Mouse (Mus musculus): ENCODE measurements at regions not wholly inside any gene's neighbourhood (a gene's known extent, or its start where the extent isn't known, plus 50 kb on each side); places are given as distances from the start of the nearest gene placed in this dataset.

DNA sequence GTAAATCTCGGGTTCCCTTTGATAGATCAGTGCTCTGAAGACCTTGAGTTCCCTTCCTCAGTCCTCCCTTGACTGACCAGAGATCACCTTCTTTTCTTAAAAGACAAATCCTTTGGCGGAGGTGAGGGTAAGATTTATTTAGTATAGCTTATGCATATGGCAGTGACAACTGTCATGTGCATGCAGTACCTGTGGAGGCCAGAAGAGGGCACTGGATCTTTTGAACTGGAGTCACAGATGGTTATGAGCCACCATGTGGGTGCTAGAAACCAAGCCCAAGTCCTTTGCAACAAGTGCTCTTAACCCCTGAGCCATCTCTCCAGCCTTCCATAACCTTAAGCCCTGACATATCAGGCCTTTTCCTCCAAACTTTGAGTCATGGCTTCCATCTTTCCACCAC lies 110.4 kb upstream of the Foxn2 start:
- WGBS, result 84% methylated on average over 2 of the region's 2 CpGs
- Histone ChIP-seq H3K4me3 (replicated peaks; ENCODE audit: low read length) (no peak overlapping the region), H3K9me3 (replicated peaks; ENCODE audit: control insufficient read depth, low read length) (0 out of 2 replicates have a peak, but pooled peaks cover 6% of the 10 kb centered on the region), H3K4me1 (ENCODE audit: control insufficient read depth, insufficient read depth, low read length) (0 out of 2 replicates have a peak, but pooled peaks cover 4% of the 10 kb centered on the region), H3K9ac (ENCODE audit: low read length) (no peak overlapping the region), H3K27me3 (ENCODE audit: control insufficient read depth, insufficient read depth, low read length) (no peaks in the 10 kb centered on the region), H3K4me2 (ENCODE audit: low read depth, low read length) (no peak overlapping the region), H3K27ac (ENCODE audit: low read length) (no peak overlapping the region), H3K36me3 (ENCODE audit: control insufficient read depth, insufficient read depth, low read length) (no peaks in the 10 kb centered on the region)
- no peak for ATAC-seq (ENCODE audit: insufficient read depth, low FRiP score)

DNA sequence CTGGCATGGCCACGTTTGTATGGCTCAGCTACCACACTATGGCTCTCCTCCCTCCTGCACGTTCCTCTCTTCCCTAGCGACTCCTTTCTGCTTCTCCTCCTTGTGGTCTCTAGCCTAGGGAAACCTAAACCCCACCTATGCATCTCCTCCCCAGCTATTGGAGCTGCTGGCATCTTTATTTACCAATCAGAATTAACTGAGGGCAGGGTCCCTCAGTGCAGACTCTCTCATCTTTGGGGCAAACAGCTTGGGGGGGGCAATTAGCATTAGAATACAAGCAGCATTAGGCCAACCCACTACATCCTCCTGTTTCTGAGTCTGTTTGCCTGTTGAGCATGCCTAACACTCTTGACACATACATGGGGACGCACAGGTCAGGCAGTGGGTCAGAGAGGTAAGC lies 106.7 kb upstream of the Foxn2 start:
- no peaks in the 10 kb centered on the region for H3K27me3 ChIP-seq (ENCODE audit: control insufficient read depth, insufficient read depth, low read length)
- no peak overlapping the region for H3K27ac ChIP-seq (ENCODE audit: low read length)
- WGBS, result 60% methylated on average over 4 of the region's 4 CpGs
- 0 out of 2 replicates have a peak, but pooled peaks cover 6% of the 10 kb centered on the region for H3K9me3 ChIP-seq (replicated peaks; ENCODE audit: control insufficient read depth, low read length)
- no peak overlapping the region for H3K4me2 ChIP-seq (ENCODE audit: low read depth, low read length)
- no peaks in the 10 kb centered on the region for H3K4me1 ChIP-seq (ENCODE audit: control insufficient read depth, insufficient read depth, low read length)
- H3K36me3 ChIP-seq (ENCODE audit: control insufficient read depth, insufficient read depth, low read length), result no peaks in the 10 kb centered on the region
- H3K9ac ChIP-seq (ENCODE audit: low read length), result no peak overlapping the region
- ATAC-seq (ENCODE audit: insufficient read depth, low FRiP score), result no peak
- H3K4me3 ChIP-seq (replicated peaks; ENCODE audit: low read length), result no peak overlapping the region

DNA sequence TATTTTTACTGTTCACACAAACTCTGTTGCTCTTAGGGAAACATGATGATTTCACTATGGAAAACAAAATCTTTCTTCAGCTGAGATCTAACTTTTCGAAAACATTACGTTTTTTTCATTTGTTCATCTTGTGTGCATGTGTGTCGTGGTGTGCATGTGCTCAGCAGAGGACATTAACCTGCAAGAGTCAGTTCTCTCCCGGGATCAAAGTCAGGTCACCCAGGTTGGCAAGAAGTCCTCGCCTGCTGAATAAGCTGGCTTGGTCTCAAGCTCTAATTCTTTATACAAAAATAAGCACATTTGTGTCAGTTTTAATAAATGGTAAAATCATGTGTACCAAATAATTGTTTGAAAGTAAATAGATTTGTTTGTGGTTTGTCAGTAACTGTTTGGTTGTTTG lies 105.2 kb upstream of the Foxn2 start:
- Histone ChIP-seq H3K36me3 (ENCODE audit: control insufficient read depth, insufficient read depth, low read length) (no peaks in the 10 kb centered on the region), H3K9ac (ENCODE audit: low read length) (no peak overlapping the region), H3K9me3 (replicated peaks; ENCODE audit: control insufficient read depth, low read length) (0 out of 2 replicates have a peak, but pooled peaks cover 3% of the 10 kb centered on the region), H3K27me3 (ENCODE audit: control insufficient read depth, insufficient read depth, low read length) (no peaks in the 10 kb centered on the region), H3K4me1 (ENCODE audit: control insufficient read depth, insufficient read depth, low read length) (no peaks in the 10 kb centered on the region), H3K4me2 (ENCODE audit: low read depth, low read length) (no peak overlapping the region), H3K4me3 (replicated peaks; ENCODE audit: low read length) (no peak overlapping the region), H3K27ac (ENCODE audit: low read length) (no peak overlapping the region)
- no peak for ATAC-seq (ENCODE audit: insufficient read depth, low FRiP score)
- WGBS, result 82% methylated on average over 5 of the region's 5 CpGs

DNA sequence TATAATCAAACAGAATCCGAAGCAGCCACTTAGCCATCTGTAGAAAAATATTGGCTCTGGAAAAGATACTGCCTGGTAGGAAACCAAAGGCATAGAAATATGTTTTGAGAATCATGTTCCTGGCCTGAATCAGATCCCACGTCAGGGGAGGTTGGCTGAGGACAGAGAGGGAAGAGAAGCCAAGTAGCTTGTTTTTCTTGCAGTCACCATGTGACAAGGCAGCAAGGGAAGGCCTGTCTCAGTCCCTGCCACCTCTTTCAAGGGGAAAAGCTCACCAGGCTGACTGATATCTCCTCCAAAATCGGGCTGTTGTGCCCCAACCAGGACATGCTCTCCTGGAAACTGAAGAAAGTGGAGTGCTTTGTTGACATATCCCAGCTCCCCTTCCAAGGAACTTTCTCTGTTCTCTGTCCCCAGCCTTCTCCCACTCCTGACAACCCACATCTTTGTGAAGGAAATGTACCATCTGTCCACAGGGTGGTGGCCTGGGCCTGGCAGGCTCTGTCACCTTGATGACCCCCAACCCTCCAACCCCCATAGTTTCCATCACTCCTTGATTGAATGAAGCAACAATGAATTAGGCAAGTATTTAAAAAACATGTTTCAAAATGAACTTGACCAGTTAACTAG lies 104.3 kb upstream of the Foxn2 start:
- Histone ChIP-seq H3K4me2 (ENCODE audit: low read depth, low read length) (no peak overlapping the region), H3K9ac (ENCODE audit: low read length) (no peak overlapping the region), H3K36me3 (ENCODE audit: control insufficient read depth, insufficient read depth, low read length) (no peaks in the 10 kb centered on the region), H3K4me3 (replicated peaks; ENCODE audit: low read length) (no peak overlapping the region), H3K27me3 (ENCODE audit: control insufficient read depth, insufficient read depth, low read length) (no peaks in the 10 kb centered on the region), H3K4me1 (ENCODE audit: control insufficient read depth, insufficient read depth, low read length) (no peaks in the 10 kb centered on the region), H3K9me3 (replicated peaks; ENCODE audit: control insufficient read depth, low read length) (no peaks in the 10 kb centered on the region), H3K27ac (ENCODE audit: low read length) (no peak overlapping the region)
- 38% methylated on average over 3 of the region's 3 CpGs for WGBS
- no peak for ATAC-seq (ENCODE audit: insufficient read depth, low FRiP score)

DNA sequence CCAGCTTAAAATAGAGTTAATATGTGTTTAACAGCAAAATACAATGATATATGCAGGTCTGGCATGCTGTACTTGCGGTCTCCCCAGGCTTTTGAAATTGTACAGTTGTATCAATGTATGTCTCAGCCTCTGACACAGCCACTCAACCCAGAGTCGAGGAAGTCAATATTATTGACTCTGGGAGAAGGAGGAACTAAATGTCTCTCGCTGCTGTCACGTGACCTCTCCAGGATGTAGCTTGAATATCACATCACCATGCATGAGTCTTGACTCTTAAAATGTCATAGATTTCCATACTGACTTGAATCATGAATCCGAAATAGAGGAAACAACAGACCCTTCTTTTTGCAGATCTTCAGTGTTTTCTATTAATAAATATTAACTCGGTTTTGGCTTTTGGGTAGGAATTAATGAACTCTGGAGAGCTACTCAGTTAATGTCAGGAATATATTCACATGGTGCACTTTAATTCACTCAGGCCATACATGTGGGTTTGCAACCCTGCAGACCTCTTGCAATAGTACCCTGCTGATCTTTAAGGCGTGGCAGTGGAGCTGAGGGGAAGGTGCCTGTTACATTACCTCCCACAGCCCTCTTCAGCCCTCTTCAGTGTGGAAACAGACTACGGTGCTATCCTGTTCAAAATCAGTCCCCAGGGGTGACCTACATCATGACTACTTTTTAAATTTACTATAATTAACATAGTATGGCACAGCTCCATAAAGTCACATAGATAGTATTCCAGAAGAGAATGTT lies 102.7 kb upstream of the Foxn2 start:
- no peaks in the 10 kb centered on the region for H3K9me3 ChIP-seq (replicated peaks; ENCODE audit: control insufficient read depth, low read length)
- H3K4me3 ChIP-seq (replicated peaks; ENCODE audit: low read length), result no peak overlapping the region
- WGBS, result 70% methylated on average over 8 of the region's 8 CpGs
- H3K27me3 ChIP-seq (ENCODE audit: control insufficient read depth, insufficient read depth, low read length), result no peaks in the 10 kb centered on the region
- no peak for ATAC-seq (ENCODE audit: insufficient read depth, low FRiP score)
- H3K4me2 ChIP-seq (ENCODE audit: low read depth, low read length), result no peak overlapping the region
- no peaks in the 10 kb centered on the region for H3K36me3 ChIP-seq (ENCODE audit: control insufficient read depth, insufficient read depth, low read length)
- no peak overlapping the region for H3K9ac ChIP-seq (ENCODE audit: low read length)
- H3K27ac ChIP-seq (ENCODE audit: low read length), result no peak overlapping the region
- no peaks in the 10 kb centered on the region for H3K4me1 ChIP-seq (ENCODE audit: control insufficient read depth, insufficient read depth, low read length)

DNA sequence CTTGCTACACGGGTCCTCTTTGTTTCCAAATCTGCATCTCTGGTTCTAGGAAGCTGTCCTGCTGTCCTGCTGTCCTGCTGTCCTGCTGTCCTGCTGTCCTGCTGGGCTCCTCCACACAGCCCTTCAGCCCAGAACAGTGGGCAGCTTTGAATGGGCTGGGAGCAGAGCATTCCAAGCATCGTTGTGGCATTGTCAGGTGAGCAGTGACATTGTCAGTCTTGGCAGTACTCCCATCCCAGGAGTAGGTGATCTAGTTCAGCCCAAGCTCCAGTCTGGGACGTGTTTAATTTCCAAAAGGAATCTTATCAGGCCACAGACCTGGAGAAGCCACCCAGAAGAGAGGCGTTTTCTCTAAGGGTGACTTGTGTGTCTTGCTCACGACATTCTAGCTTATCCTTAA lies 99.4 kb upstream of the Foxn2 start:
- WGBS, result 59% methylated on average over 5 of the region's 5 CpGs
- no peak overlapping the region for H3K27ac ChIP-seq (ENCODE audit: low read length)
- no peaks in the 10 kb centered on the region for H3K4me1 ChIP-seq (ENCODE audit: control insufficient read depth, insufficient read depth, low read length)
- no peaks in the 10 kb centered on the region for H3K36me3 ChIP-seq (ENCODE audit: control insufficient read depth, insufficient read depth, low read length)
- no peaks in the 10 kb centered on the region for H3K9me3 ChIP-seq (replicated peaks; ENCODE audit: control insufficient read depth, low read length)
- H3K27me3 ChIP-seq (ENCODE audit: control insufficient read depth, insufficient read depth, low read length), result no peaks in the 10 kb centered on the region
- H3K9ac ChIP-seq (ENCODE audit: low read length), result no peak overlapping the region
- H3K4me3 ChIP-seq (replicated peaks; ENCODE audit: low read length), result no peak overlapping the region
- no peak for ATAC-seq (ENCODE audit: insufficient read depth, low FRiP score)
- no peak overlapping the region for H3K4me2 ChIP-seq (ENCODE audit: low read depth, low read length)

DNA sequence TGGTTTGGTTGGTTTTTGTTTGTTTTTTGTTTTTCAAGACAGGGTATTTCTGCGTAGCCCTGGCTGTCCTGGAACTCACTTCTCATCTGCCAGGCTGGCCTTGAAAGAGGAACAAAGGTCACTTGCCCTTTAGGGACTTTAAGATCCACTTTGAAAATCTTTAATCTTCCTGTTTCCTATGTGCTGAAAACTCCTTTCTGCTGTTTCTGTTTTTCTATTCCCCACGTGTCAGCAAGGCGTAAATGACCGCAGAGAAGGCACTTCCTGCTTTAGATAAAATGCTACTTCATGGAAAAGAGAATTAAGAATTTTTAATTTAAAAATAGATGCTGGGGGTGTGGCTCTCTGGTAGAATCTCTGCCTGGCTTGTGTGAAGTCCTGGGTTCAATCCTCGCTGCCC lies 98.9 kb upstream of the Foxn2 start:
- no peak for ATAC-seq (ENCODE audit: insufficient read depth, low FRiP score)
- H3K27me3 ChIP-seq (ENCODE audit: control insufficient read depth, insufficient read depth, low read length), result no peaks in the 10 kb centered on the region
- no peaks in the 10 kb centered on the region for H3K4me1 ChIP-seq (ENCODE audit: control insufficient read depth, insufficient read depth, low read length)
- no peak overlapping the region for H3K9ac ChIP-seq (ENCODE audit: low read length)
- no peaks in the 10 kb centered on the region for H3K36me3 ChIP-seq (ENCODE audit: control insufficient read depth, insufficient read depth, low read length)
- WGBS, result 64% methylated on average over 5 of the region's 5 CpGs
- no peak overlapping the region for H3K4me2 ChIP-seq (ENCODE audit: low read depth, low read length)
- no peak overlapping the region for H3K4me3 ChIP-seq (replicated peaks; ENCODE audit: low read length)
- no peaks in the 10 kb centered on the region for H3K9me3 ChIP-seq (replicated peaks; ENCODE audit: control insufficient read depth, low read length)
- H3K27ac ChIP-seq (ENCODE audit: low read length), result no peak overlapping the region

DNA sequence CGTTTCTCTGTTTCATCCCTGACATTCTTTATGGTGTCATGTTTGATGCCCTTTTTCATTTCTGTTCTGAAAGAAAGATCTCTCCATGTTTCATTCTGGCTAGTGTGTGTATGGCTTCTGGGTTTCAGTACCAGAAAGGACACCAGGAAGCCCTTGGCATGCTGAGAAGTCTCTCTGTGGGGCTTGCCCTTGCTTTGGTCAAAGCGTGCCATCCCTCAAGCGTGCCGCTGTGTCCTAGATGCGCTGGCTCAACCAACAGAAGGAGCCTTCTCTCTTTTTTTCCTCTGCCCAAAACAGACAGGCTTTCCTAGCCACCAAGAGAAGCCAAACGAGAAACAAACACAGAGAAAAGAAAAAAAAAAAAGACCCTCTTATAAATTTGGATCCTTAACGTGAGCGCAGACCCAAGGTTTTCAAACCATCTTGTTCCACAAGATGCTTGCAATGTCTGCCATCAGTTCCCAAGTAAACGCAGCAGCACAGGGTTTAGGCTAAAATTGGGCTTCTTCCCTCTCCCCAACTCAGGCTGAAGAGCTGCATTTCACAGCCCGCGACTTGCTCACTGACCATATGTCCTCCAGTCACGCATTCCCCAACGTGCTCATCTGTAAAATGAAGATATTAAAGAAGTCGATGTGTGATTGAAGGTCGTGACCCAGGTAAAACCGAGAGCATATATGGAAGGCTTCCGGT lies 97.3 kb upstream of the Foxn2 start:
- H3K36me3 ChIP-seq (ENCODE audit: control insufficient read depth, insufficient read depth, low read length), result no peaks in the 10 kb centered on the region
- ATAC-seq (ENCODE audit: insufficient read depth, low FRiP score), result no peak
- no peaks in the 10 kb centered on the region for H3K4me1 ChIP-seq (ENCODE audit: control insufficient read depth, insufficient read depth, low read length)
- H3K4me2 ChIP-seq (ENCODE audit: low read depth, low read length), result no peak overlapping the region
- H3K27me3 ChIP-seq (ENCODE audit: control insufficient read depth, insufficient read depth, low read length), result no peaks in the 10 kb centered on the region
- no peaks in the 10 kb centered on the region for H3K9me3 ChIP-seq (replicated peaks; ENCODE audit: control insufficient read depth, low read length)
- H3K27ac ChIP-seq (ENCODE audit: low read length), result no peak overlapping the region
- no peak overlapping the region for H3K9ac ChIP-seq (ENCODE audit: low read length)
- H3K4me3 ChIP-seq (replicated peaks; ENCODE audit: low read length), result no peak overlapping the region
- 79% methylated on average over 17 of the region's 17 CpGs for WGBS

DNA sequence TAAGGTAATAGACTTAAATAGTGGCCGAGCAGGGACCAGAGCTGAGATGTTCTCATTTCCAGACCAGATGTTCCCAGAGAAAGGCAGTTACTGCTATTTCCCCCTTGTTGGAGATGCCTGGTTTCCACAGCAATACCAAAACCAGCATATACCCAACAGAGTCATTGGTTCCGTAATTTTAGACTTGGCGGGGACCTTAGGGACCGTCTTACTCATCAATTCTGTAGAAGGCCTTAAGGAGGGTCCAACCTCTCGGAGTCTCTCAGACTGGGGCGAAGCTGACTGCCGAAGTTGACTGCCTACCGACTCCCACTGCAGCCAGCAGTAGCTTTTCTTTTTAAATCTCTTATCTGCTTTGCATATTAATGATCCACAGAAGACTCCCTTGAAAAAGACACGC lies 95.1 kb upstream of the Foxn2 start:
- no peak for ATAC-seq (ENCODE audit: insufficient read depth, low FRiP score)
- 86% methylated on average over 9 of the region's 9 CpGs for WGBS

More for the DNA sequence above, 95.1 kb upstream of the Foxn2 start:
- no peak overlapping the region for H3K4me3 ChIP-seq (replicated peaks; ENCODE audit: low read length)
- no peak overlapping the region for H3K4me2 ChIP-seq (ENCODE audit: low read depth, low read length)
- H3K27ac ChIP-seq (ENCODE audit: low read length), result no peak overlapping the region
- no peaks in the 10 kb centered on the region for H3K36me3 ChIP-seq (ENCODE audit: control insufficient read depth, insufficient read depth, low read length)
- no peaks in the 10 kb centered on the region for H3K27me3 ChIP-seq (ENCODE audit: control insufficient read depth, insufficient read depth, low read length)
- H3K9me3 ChIP-seq (replicated peaks; ENCODE audit: control insufficient read depth, low read length), result no peaks in the 10 kb centered on the region
- no peak overlapping the region for H3K9ac ChIP-seq (ENCODE audit: low read length)
- H3K4me1 ChIP-seq (ENCODE audit: control insufficient read depth, insufficient read depth, low read length), result no peaks in the 10 kb centered on the region
